Mouse (Mus musculus): Measurements from ENCODE around the gene Mau2. TPM values are rescaled to one million over a fixed set of nuclear protein-coding genes. Genes with fewer than 3 reads are reported as not detected.

Mau2 gene
- total RNA-seq, 2 experiments from 2014 or later, result 39.3 to 40.3 TPM

- no peak for DNase-seq
- intact Hi-C loops (cut with DNase I), result no loop called here
These were observed 57.5 kb downstream of the Mau2 start for GRCm38 (mm10) chr8:69984876-69985553.

GRCm38 (mm10) chr8:69978456-69978855, 64.1 kb downstream of the Mau2 start:
- intact Hi-C loops (cut with DNase I), result loop anchor here (2.0 kb wide), 1 partner anchor 16 kb away; no protein-coding TSS in a partner anchor
- DNase-seq, result no peak

- no peak for DNase-seq
- intact Hi-C loops (cut with DNase I), result loop anchor here (5.0 kb wide), 1 partner anchor 38 kb away; no protein-coding TSS in a partner anchor
These were observed 67.7 kb downstream of the Mau2 start for GRCm38 (mm10) chr8:69974806-69975205.

- intact Hi-C loops (cut with DNase I), result loop anchor here (5.0 kb wide), 1 partner anchor 37 kb away; no protein-coding TSS in a partner anchor
These were observed 68.3 kb downstream of the Mau2 start for GRCm38 (mm10) chr8:69974194-69974614.

GRCm38 (mm10) chr8:69973442-69974161, 68.9 kb downstream of the Mau2 start:
- intact Hi-C loops (cut with DNase I), result loop anchor here (2.0 to 5.0 kb wide), 2 partner anchors 36 to 55 kb away; no protein-coding TSS in a partner anchor
- DNase-seq, result peak; percentile 59 to 64

More at GRCm38 (mm10) chr8:69974194-69974614, 68.3 kb downstream of the Mau2 start:
- DNase-seq, result peak; percentile 97 to 99

DNA sequence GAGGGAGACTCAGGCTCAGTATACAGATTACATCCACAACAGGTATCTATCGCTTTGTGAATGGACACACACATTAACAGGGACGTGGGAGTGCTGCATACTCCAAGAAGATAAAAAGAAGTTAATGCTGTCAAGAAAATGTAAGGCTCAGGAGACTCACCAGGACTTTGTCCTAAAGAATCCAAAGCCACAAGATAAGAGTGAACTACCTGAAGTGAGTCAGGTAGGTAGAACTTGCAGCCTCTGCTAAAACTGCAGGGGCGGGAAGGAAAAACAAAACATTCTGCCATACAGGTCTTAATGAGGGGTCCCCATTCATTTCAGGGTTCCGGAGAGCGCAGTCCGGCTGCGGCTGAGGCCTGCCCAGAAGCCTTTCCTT, 69.5 kb downstream of the Mau2 start:
- DNase-seq, result no peak
- intact Hi-C loops (cut with DNase I), result loop anchor here (2.0 to 5.0 kb wide), 2 partner anchors 36 to 54 kb away; no protein-coding TSS in a partner anchor

- no peak for DNase-seq
- intact Hi-C loops (cut with DNase I), result loop anchor here (5.0 kb wide), 1 partner anchor 34 kb away; no protein-coding TSS in a partner anchor
These were observed 71.7 kb downstream of the Mau2 start for GRCm38 (mm10) chr8:69970880-69971279.

GRCm38 (mm10) chr8:69967291-69967933, 75.1 kb downstream of the Mau2 start:
- no peak for DNase-seq
- intact Hi-C loops (cut with DNase I), result no loop called here

Other genes with a start within 250 kb of the Mau2 start
- gene Gmip, start 234.1 kb downstream of the Mau2 start, total RNA-seq (2021), result 1 to 10 TPM; 4.5 to 4.6 TPM
- under 1 TPM; 0.45 to 0.59 TPM for gene Lpar2, start 220.3 kb downstream of the Mau2 start, total RNA-seq (2021)
- under 1 TPM in 1 of 2 experiments, not detected in 1; 0.41 TPM for gene Pbx4, start 210.2 kb downstream of the Mau2 start, total RNA-seq (2021)
- 1 to 10 TPM; 1.7 TPM for gene Cilp2, start 155.0 kb downstream of the Mau2 start, total RNA-seq (2021)
- gene Tssk6, start 140.6 kb downstream of the Mau2 start, total RNA-seq (2021), result not detected
- gene Ndufa13, start 140.2 kb downstream of the Mau2 start, total RNA-seq (2021), result 100 to 1,000 TPM; 404 to 405 TPM
- 10 to 100 TPM; 10.4 to 10.7 TPM for gene Yjefn3, start 140.0 kb downstream of the Mau2 start, total RNA-seq (2021)
- 10 to 100 TPM; 41.7 to 41.9 TPM for gene Gatad2a, start 46.4 kb downstream of the Mau2 start, total RNA-seq (2021)
- gene Sugp1, start 79 bp upstream of the Mau2 start, total RNA-seq (2021), result 10 to 100 TPM; 19.1 to 19.4 TPM
- 1 to 10 TPM in 1 of 2 experiments, under 1 TPM in 1; 0.46 to 1.5 TPM for gene Tm6sf2, start 30.2 kb upstream of the Mau2 start, total RNA-seq (2021)
- gene Hapln4, start 40.7 kb upstream of the Mau2 start, total RNA-seq (2021), result not detected
- gene Ncan, start 78.1 kb upstream of the Mau2 start, total RNA-seq (2021), result under 1 TPM; 0.02 to 0.07 TPM
- gene Nr2c2ap, start 88.6 kb upstream of the Mau2 start, total RNA-seq (2021), result 1 to 10 TPM; 7.4 to 7.9 TPM
- gene Rfxank, start 96.4 kb upstream of the Mau2 start, total RNA-seq (2021), result 10 to 100 TPM; 17.7 to 20.1 TPM
- 10 to 100 TPM; 25.8 to 31.3 TPM for gene Borcs8, start 96.8 kb upstream of the Mau2 start, total RNA-seq (2021)
- gene Mef2b, start 97.0 kb upstream of the Mau2 start, total RNA-seq (2021), result under 1 TPM in 1 of 2 experiments, not detected in 1; 0.37 TPM
- 10 to 100 TPM; 91.7 to 99.4 TPM for gene Tmem161a, start 129.6 kb upstream of the Mau2 start, total RNA-seq (2021)
- 10 to 100 TPM; 46.4 to 55.4 TPM for gene Slc25a42, start 169.6 kb upstream of the Mau2 start, total RNA-seq (2021)
- 10 to 100 TPM; 40.2 to 44.7 TPM for gene Sugp2, start 191.5 kb upstream of the Mau2 start, total RNA-seq (2021)
- 1 to 10 TPM; 6.6 to 9.7 TPM for gene Armc6, start 191.7 kb upstream of the Mau2 start, total RNA-seq (2021)
- 10 to 100 TPM; 16.6 to 18.0 TPM for gene Homer3, start 240.1 kb upstream of the Mau2 start, total RNA-seq (2021)

All from heart, postnatal 14 days (tissue).